Mouse (Mus musculus) neural tube, embryonic 14.5 days (tissue): ENCODE data around the gene Pid1. TPM values are rescaled to one million over a fixed set of nuclear protein-coding genes. Genes with fewer than 3 reads are reported as not detected.
"Not testable (repeated sequence)": the region's sequence is repeated elsewhere in the genome, so short reads cannot be mapped to it uniquely, and the experiment has no call there.

Experiments used
- ATAC-seq: fragments of 200-750 bp; cut with Nextera tagmentation; 2 replicates; pipeline ENCODE4 v1.8.0; 2017; ENCODE audit warnings: low read depth, mild to moderate bottlenecking, moderate TSS enrichment, moderate library complexity
- H3K27ac ChIP-seq: fragments of 300-500 bp; sonication (generic); 2 replicates; pipeline ENCODE4 v1.5.1; 2014; ENCODE audit warnings: low read depth, mild to moderate bottlenecking, control low read depth, low read length, moderate library complexity, mixed read lengths
- H3K27me3 ChIP-seq: fragments of 300-500 bp; sonication (generic); 2 replicates; pipeline ENCODE4 v1.6.1; 2014; ENCODE audit warnings: low read length; ENCODE audit not compliant: control insufficient read depth, insufficient read depth
- H3K36me3 ChIP-seq: fragments of 300-500 bp; sonication (generic); 2 replicates; pipeline ENCODE4 v1.6.1; 2014; ENCODE audit warnings: low read length, mixed read lengths; ENCODE audit not compliant: control insufficient read depth, insufficient read depth
- H3K4me1 ChIP-seq: fragments of 300-500 bp; sonication (generic); 2 replicates; pipeline ENCODE4 v1.6.1; 2014; ENCODE audit warnings: low read length; ENCODE audit not compliant: control insufficient read depth, insufficient read depth
- H3K4me2 ChIP-seq: fragments of 300-500 bp; sonication (generic); 2 replicates; pipeline ENCODE4 v1.6.1; 2014; ENCODE audit warnings: mild to moderate bottlenecking, low read depth, low read length, control low read depth
- H3K4me3 ChIP-seq: fragments of 300-500 bp; sonication (generic); 2 replicates; pipeline ENCODE4 v1.5.1; 2014; ENCODE audit warnings: low read depth, low read length, control low read depth, mixed read lengths
- H3K9ac ChIP-seq: fragments of 300-500 bp; sonication (generic); replicated peaks from 2 replicates; pipeline ENCODE4 v1.6.1; 2014; ENCODE audit warnings: low read depth, mild to moderate bottlenecking, control low read depth, low read length, mixed read lengths
- H3K9me3 ChIP-seq: fragments of 300-500 bp; sonication (generic); 2 replicates; pipeline ENCODE4 v1.6.1; 2016; ENCODE audit warnings: low read length; ENCODE audit not compliant: control insufficient read depth
- WGBS: fragments of 180-500 bp; shearing (Covaris S2); extraction: QIAGEN DNeasy Blood & Tissue Kit; methylation state at CpG from one replicate; pipeline ENCODE4 v1.1.7; 2014; 5-methylcytosine and 5-hydroxymethylcytosine counted together
- polyA plus RNA-seq: library from polyadenylated mRNA; unstranded; fragments of >200 nt; fragmentation: Nextera tagmentation; extraction: Ambion mirVana; gene quantifications from 2 replicates; pipeline ENCODE4 v1.2.1, GENCODE M21; 2014

Gene Pid1
- polyA plus RNA-seq, 1 experiment from 2014 or later, result 114 TPM

GRCm38 (mm10) chr1:84230431-84230830 is 133.5 kb downstream of the Pid1 start:
- no peaks in the 10 kb centered on the region for H3K4me1 ChIP-seq
- H3K27ac ChIP-seq, result no peak overlapping the region
- ATAC-seq, result no peak
- H3K36me3 ChIP-seq, result no peaks in the 10 kb centered on the region
- H3K4me3 ChIP-seq, result no peak overlapping the region
- 82% methylated on average over 2 of the region's 2 CpGs for WGBS
- no peak overlapping the region for H3K4me2 ChIP-seq
- no peaks in the 10 kb centered on the region for H3K27me3 ChIP-seq
- H3K9me3 ChIP-seq, result no peaks in the 10 kb centered on the region
- H3K9ac ChIP-seq, result no peak overlapping the region

- ATAC-seq, result no peak
- Histone ChIP-seq H3K27me3 (no peaks in the 10 kb centered on the region), H3K9me3 (no peaks in the 10 kb centered on the region), H3K4me3 (no peak overlapping the region), H3K4me2 (no peak overlapping the region), H3K36me3 (no peaks in the 10 kb centered on the region), H3K9ac (no peak overlapping the region), H3K27ac (no peak overlapping the region), H3K4me1 (no peaks in the 10 kb centered on the region)
- WGBS, result 90% methylated on average over 7 of the region's 7 CpGs
These were observed 138.4 kb downstream of the Pid1 start for GRCm38 (mm10) chr1:84225626-84226025.

GRCm38 (mm10) chr1:84222051-84222450 is 141.9 kb downstream of the Pid1 start:
- 76% methylated on average over 1 of the region's 1 CpGs for whole genome bisulfite sequencing
- ATAC-seq, result no peak
- H3K27me3 ChIP-seq, result no peaks in the 10 kb centered on the region
- no peak overlapping the region for H3K9ac ChIP-seq
- H3K27ac ChIP-seq, result no peak overlapping the region
- no peaks in the 10 kb centered on the region for H3K4me1 ChIP-seq
- no peaks in the 10 kb centered on the region for H3K9me3 ChIP-seq
- H3K36me3 ChIP-seq, result no peaks in the 10 kb centered on the region
- no peak overlapping the region for H3K4me2 ChIP-seq
- H3K4me3 ChIP-seq, result no peak overlapping the region

- Histone ChIP-seq H3K4me1 (no peaks in the 10 kb centered on the region), H3K4me3 (no peak overlapping the region), H3K36me3 (no peaks in the 10 kb centered on the region), H3K27me3 (no peaks in the 10 kb centered on the region), H3K9ac (no peak overlapping the region), H3K27ac (no peak overlapping the region), H3K9me3 (no peaks in the 10 kb centered on the region), H3K4me2 (no peak overlapping the region)
- no peak for ATAC-seq
- WGBS, result 73% methylated on average over 7 of the region's 7 CpGs
These were observed 145.4 kb downstream of the Pid1 start for GRCm38 (mm10) chr1:84218605-84219004.

GRCm38 (mm10) chr1:84217777-84218176 is 146.2 kb downstream of the Pid1 start:
- Histone ChIP-seq H3K36me3 (no peaks in the 10 kb centered on the region), H3K4me3 (no peak overlapping the region), H3K27ac (no peak overlapping the region), H3K4me1 (no peaks in the 10 kb centered on the region), H3K9me3 (no peaks in the 10 kb centered on the region), H3K4me2 (no peak overlapping the region), H3K9ac (no peak overlapping the region), H3K27me3 (no peaks in the 10 kb centered on the region)
- 6% methylated on average over 2 of the region's 2 CpGs for WGBS
- ATAC-seq, result no peak; the same call in 1 of the 2 replicates

- H3K27ac ChIP-seq, result no peak overlapping the region
- H3K4me2 ChIP-seq, result peak overlapping the region; percentile 19; the same call in 1 of the 2 replicates
- ATAC-seq, result peak; percentile 53; the same call in 1 of the 2 replicates
- WGBS, result 13% methylated on average over 9 of the region's 9 CpGs
- H3K9me3 ChIP-seq, result no peaks in the 10 kb centered on the region
- H3K36me3 ChIP-seq, result no peaks in the 10 kb centered on the region
- 0 out of 2 replicates have a peak, but pooled peaks cover 3% of the 10 kb centered on the region for H3K4me1 ChIP-seq
- H3K4me3 ChIP-seq, result no peak overlapping the region
- H3K27me3 ChIP-seq, result no peaks in the 10 kb centered on the region
- no peak overlapping the region for H3K9ac ChIP-seq
These were observed 152.5 kb downstream of the Pid1 start for GRCm38 (mm10) chr1:84211507-84211906.

GRCm38 (mm10) chr1:84205746-84206145 is 158.2 kb downstream of the Pid1 start:
- WGBS, result 94% methylated on average over 3 of the region's 3 CpGs
- ATAC-seq, H3K9me3 ChIP-seq, H3K36me3 ChIP-seq, H3K4me3 ChIP-seq, H3K27ac ChIP-seq, H3K4me2 ChIP-seq, H3K9ac ChIP-seq, H3K27me3 ChIP-seq, H3K4me1 ChIP-seq: not testable (repeated sequence)

- Histone ChIP-seq H3K36me3 (no peaks in the 10 kb centered on the region), H3K9me3 (no peaks in the 10 kb centered on the region), H3K4me1 (no peaks in the 10 kb centered on the region), H3K4me3 (no peak overlapping the region), H3K9ac (no peak overlapping the region), H3K4me2 (no peak overlapping the region), H3K27me3 (no peaks in the 10 kb centered on the region), H3K27ac (no peak overlapping the region)
- no peak for ATAC-seq
- WGBS, result 80% methylated on average over 4 of the region's 4 CpGs
These were observed 160.5 kb downstream of the Pid1 start for GRCm38 (mm10) chr1:84203494-84203893.

- 63% methylated on average over 2 of the region's 2 CpGs for WGBS
- ATAC-seq, result no peak
- Histone ChIP-seq H3K4me3 (no peak overlapping the region), H3K36me3 (no peaks in the 10 kb centered on the region), H3K4me1 (no peaks in the 10 kb centered on the region), H3K9ac (no peak overlapping the region), H3K4me2 (no peak overlapping the region), H3K27ac (no peak overlapping the region), H3K27me3 (no peaks in the 10 kb centered on the region), H3K9me3 (no peaks in the 10 kb centered on the region)
These were observed 164.1 kb downstream of the Pid1 start for GRCm38 (mm10) chr1:84199890-84200289.

GRCm38 (mm10) chr1:84198887-84199286 is 165.1 kb downstream of the Pid1 start:
- H3K9me3 ChIP-seq, result no peaks in the 10 kb centered on the region

More at GRCm38 (mm10) chr1:84198887-84199286, 165.1 kb downstream of the Pid1 start:
- Histone ChIP-seq H3K4me2 (no peak overlapping the region), H3K36me3 (no peaks in the 10 kb centered on the region), H3K27me3 (no peaks in the 10 kb centered on the region), H3K4me1 (no peaks in the 10 kb centered on the region), H3K9ac (no peak overlapping the region), H3K4me3 (no peak overlapping the region), H3K27ac (no peak overlapping the region)
- no peak for ATAC-seq
- 90% methylated on average over 2 of the region's 2 CpGs for WGBS
